Mouse (Mus musculus) megakaryocyte-erythroid progenitor cell, adult 5-6 weeks (primary cell): ENCODE measurements around the gene Snx33. TPM values are rescaled to one million over a fixed set of nuclear protein-coding genes. Genes with fewer than 3 reads are reported as not detected.
"Not testable (repeated sequence)": the region's sequence is repeated elsewhere in the genome, so short reads cannot be mapped to it uniquely, and the experiment has no call there.

ENCODE experiments used
- ATAC-seq: replicated peaks from 2 replicates; pipeline ENCODE4 v1.8.0; 2016; ENCODE audit warnings: mild to moderate bottlenecking, inconsistent platforms; ENCODE audit not compliant: severe bottlenecking, poor library complexity, low FRiP score, low TSS enrichment
- total RNA-seq, 2 experiments: library from RNA; stranded (forward) in 1 of 2; stranded (reverse) in 1 of 2; fragments of 200-1000, 215-1000 nt in 1 of 2; fragments of >200 nt in 1 of 2; fragmentation: Nextera tagmentation in 1 of 2; gene quantifications; 2 replicates each; pipeline ENCODE4 v1.2.3; 2014 to 2017

Gene Snx33
- total RNA-seq (2014; fragmentation: Nextera tagmentation) = 2.3 and 2.8 TPM in 2 replicates
- 1.9 and 3.4 TPM in 2 replicates for total RNA-seq (2017)

DNA sequence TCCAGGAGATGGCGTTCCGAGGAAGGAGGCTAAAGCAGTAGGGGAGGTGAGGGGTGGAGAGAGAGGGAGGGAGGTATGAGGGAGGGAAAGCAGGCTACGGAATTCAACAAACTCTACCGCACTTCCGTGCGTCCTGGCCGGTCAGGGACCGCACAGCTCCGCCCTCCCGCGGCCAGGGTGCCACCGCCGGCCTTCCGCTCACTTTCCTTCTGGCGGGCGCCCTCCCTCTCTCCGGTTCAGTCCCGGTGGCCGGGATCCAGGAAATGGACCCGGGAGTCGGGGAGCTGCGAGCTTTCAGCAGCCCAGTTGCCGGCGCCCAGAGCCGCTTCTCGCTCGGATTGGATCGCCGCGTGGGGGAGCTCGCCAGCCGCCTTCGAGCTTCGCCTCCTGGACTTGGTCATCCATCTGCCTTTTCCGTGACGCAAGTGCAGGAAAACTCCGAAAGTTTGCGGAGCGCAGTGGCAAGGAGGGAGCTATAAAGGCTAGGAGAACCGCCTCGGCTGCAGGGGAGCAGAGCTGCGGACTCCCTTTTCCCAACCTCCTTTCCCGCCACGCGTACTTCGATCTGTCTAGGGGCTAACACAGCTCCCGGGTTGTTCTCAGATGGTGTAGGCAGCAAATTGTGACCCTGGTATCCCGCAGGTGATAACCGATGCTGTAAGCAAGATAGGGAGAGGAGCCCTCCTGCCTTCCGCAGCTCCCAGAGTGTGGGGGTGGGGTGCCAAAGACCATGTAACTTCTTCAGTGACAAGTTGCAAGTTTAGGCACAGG lies at the start of gene Snx33:
Gene Snx33 (minus strand): TSS at position 331 of the 771 bp plus-strand sequence.
- ATAC-seq = peak; percentile 58

- no peak for ATAC-seq
Measured at GRCm38 (mm10) chr9:56975199-56975598, 47.0 kb upstream of the Snx33 start.

GRCm38 (mm10) chr9:56973960-56974524 lies 45.9 kb upstream of the Snx33 start:
- ATAC-seq = peak; percentile 67

- ATAC-seq = no peak
Measured at GRCm38 (mm10) chr9:56970158-56970557, 42.0 kb upstream of the Snx33 start.

DNA sequence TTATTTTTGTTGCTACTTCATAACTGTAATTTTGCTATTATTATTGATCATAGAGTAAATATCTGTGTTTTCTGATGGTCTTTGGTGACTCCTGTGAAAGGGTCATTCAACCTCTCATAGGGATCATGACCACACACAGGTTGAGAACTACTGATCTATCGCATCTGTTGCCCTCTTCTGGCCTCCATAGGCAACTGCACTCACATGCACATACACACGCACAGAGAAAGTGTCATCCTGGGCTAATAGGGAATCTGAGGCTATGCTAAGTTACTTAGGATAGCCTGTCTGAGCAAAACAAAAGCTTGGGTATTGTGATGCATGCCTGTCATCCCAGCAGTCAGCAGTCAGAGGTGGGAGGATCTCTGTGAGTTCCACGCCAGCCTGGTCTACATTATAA lies 33.4 kb upstream of the Snx33 start:
- no peak for ATAC-seq

- no peak for ATAC-seq
Measured at GRCm38 (mm10) chr9:56958689-56959088, 30.5 kb upstream of the Snx33 start.

DNA sequence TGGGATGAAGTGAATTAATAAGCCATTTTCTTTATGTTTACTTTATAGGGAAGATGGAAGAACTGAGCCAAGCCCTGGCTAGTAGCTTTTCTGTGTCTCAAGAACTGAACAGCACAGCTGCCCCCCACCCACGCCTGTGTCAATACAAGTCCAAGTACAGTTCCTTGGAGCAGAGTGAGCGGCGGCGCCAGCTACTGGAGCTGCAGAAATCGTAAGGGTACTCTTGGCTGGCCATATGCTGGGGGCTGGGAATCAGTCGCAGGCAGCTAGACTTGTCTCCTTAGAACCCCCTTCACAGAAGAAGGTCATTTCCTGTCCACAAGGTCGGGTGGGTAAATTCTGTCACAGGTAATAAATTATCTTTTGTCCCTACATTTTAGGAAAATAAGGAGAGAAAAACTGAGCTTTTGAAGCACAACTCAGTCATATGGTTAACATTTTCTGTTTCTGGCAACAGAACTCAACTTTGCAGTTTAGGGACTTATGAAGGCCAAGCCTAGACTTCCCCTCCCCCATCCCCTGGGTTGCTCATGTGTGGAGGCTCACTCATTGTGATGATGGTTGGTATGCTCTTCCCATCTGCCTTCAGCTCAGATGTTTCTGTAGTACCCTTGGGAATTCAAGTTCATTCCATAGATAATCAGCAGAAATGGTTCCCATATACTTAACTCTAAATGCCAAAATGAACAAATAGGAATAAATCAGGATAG lies 28.9 kb upstream of the Snx33 start:
- no peak for ATAC-seq

GRCm38 (mm10) chr9:56953562-56953961 lies 25.4 kb upstream of the Snx33 start:
- ATAC-seq = no peak

DNA sequence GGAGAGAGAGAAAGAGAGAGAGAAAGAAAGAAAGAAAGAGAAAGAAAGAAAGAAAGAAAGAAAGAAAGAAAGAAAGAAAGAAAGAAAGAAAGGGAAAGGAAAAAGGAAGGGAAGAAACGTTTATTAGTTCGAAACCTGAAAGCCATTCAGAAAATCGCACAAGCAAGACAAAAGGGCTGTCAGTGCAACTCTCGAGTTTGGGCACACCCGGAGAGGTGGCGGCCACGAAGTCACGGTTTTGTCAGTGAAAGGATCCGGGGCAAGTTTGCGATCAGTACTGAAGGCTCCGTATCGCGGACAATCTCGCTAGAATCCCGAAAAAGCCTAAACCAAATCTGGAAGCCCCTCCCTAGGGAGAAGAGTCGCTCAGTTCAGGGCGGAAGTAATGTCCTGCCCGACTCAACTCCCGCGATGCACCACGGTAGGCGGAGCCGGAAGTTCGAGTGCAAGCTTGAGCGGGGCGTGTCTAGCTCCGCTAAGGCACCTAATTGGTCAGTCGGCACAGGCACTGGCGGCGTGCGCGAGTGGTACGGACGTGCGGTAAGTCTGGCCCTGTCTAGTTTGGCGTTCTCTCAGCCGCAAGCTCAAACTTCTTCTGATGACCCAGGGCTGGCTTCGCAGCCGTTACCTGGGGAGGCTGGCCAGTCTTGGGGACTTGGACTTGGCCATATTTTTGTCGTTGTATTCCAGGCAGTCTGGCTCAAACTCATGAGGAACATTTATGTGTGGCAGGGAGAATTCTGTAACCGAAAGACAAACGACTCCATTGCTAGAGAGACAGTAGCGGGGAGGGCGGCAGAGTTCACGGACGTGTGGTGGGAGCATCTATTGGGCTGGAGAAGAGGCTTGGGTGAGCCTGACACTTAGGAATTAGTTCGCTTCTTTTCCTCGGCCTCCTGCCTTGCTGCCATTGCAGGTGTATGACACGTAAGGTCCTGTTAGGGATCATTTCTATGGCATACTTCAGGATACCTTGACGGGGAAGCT lies 22.5 kb upstream of the Snx33 start, which contains the start of gene Snupn:
Gene Snupn (plus strand): TSS at position 465 of the 987 bp plus-strand sequence.
- peak; percentile 100 for ATAC-seq

DNA sequence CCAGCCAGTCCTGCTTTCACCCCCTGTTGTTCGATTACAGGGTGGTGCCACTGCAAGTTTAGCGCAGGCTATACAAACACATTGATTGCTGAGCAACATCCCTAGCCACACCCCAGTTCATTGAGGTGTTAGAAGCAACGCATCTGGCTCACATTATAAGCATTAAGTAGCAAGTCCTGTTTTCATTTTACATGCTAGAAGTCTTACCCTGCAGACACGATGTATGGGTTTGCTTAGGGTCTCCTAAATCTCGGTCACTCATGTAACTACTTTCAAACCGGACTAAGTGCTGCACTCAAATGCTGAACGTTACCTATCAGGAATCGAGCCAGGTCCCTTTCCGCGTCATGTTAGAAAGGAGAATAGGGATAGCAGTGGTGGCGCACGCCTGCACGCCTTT lies 21.6 kb upstream of the Snx33 start:
- ATAC-seq = 0 out of 2 replicates have a peak, but pooled peaks have one; percentile 28

DNA sequence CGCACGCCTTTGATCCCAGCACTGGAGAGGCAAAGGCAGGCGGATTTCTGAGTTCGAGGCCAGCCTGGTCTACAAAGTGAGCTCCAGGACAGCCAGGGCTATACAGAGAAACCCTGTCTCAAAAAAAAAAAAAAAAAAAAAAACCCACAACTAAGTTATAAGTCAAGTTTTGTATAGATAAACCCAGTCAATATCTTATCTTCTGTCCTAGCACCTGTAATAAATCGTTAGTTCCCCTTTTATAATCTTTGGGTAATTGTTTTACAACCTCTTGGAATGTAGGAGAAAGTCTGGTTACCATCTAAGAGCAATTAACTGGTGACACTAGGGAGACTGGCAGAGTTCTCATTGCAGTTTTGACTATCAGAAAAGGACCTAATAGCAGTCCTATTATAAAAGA lies 20.5 kb upstream of the Snx33 start:
- not testable (repeated sequence) for ATAC-seq

DNA sequence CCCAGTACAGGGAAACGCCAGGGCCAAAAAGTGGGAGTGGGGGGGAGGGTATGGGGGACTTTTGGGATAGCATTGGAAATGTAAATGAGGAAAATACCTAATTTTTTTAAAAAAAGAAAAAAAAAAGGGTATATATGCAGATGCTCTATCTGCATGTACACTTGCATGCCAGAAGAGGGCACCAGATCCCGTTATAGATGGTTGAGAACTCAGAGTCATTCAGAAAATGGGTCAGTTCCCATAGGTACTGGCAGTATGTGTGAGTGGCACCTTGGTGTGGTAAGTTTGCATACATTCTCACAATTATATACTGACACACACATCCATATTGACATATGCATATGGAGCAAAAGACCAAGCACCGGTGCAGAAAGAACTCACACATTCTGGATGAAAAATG lies 19.3 kb upstream of the Snx33 start:
- not testable (repeated sequence) for ATAC-seq

DNA sequence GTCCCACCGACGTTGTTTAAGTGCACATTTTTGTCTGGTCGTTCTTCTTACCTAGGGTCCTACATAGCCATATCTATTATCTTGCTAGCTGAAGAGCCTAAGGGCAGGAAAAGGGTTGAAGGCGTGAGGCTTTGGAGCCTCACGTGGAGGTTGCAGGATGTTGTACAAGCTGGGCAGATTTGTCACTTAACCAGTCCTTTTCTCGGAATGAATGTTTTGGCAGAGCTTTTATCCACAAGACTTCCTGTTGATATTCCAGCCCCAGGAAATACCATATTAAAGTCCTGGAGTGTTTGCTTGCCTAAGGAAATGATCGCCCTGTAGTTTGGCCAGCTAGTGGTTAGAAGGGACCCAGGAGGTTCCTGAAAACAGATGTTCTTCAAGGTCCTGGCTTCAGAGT lies 10.2 kb upstream of the Snx33 start:
- ATAC-seq = no peak

DNA sequence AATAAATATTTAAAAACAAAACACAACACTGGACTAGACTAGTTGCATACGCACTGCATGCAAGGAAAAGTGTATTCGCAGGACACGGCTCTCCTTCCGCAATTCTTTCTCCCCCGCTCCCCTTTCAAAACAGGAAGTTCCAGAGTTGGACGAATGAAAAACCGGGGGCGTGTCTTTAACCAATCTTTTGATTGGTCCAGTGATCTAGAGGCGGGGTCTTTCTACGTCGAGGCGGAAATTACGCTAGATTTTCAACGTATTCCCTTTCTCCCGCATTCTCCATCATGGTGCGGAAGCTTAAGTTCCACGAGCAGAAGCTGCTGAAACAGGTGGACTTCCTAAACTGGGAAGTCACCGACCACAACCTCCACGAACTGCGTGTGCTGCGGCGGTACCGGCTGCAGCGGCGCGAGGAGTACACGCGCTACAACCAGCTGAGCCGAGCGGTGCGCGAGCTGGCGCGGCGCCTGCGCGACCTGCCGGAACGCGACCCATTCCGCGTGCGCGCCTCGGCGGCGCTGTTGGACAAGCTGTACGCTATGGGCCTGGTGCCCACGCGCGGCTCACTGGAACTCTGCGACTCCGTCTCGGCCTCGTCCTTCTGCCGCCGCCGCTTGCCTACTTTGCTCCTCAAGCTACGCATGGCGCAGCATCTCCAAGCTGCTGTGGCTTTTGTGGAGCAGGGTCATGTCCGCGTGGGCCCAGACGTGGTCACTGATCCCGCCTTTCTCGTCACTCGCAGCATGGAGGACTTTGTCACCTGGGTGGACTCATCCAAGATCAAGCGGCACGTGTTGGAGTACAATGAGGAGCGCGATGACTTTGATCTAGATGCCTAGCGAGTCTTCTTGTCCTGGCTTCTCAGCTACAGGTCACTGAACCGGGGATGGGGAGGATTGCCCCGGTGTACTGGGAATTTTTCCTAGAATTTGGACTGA lies 9.3 kb upstream of the Snx33 start, which contains the start of gene Imp3:
Gene Imp3 (plus strand): TSS at position 253 of the 938 bp plus-strand sequence.
- peak; percentile 95 for ATAC-seq

DNA sequence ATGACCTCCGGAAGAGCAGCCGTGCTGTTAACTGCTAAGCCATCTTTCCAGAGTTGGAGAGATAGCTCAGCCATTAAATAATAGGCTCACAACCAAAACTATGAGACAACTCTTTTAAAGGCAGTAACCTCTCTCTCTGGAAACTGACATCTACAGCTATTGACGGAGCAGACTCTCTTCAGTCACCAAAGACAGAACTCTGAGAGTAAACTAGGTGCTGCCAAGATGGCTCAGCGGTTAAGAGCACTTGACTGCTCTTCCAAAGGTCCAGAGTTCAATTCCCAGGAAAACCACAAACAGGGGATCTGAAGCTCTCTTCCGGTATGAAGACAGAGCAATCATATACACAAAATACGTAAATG lies 8.7 kb upstream of the Snx33 start:
- no peak; the same call in 1 of the 2 replicates for ATAC-seq

DNA sequence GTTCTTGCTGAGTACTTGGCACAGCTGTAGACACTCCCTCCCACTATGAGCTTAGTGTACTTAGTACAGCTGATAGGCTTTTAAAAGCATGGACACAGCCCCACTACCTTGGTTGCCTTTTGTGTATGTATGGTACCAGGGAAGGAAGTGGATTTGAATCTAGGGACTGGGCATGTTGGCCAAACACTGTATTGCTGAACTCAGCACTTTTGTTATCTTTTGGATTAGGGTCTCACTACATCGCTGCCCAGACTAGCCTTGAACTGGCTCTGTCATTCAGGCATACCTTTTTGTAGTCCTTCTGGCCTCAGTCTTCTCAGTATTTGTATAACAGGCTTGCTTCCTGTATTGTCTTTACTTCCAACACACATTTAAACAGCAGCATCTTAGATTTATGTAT lies 2.4 kb upstream of the Snx33 start:
- no peak for ATAC-seq

DNA sequence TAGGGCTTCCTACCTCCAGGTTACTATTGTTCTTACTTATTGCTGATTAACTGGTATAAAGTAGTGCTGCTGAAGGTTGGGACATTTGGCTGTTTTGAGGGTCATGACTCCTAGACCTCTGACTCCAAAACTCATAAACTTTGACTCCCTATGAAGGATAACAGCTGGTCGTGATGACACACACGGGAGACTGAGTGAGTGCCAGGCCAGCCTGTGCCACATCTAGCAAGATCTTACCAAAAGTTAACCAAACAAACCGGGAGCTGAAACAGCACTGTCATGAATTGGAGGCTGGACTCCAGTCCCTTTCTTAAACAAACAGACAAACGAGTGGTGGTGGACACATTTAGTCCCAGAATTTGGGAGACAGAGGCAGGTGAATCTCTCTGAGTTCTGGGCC lies 1.3 kb upstream of the Snx33 start:
- no peak for ATAC-seq
